Mouse (Mus musculus): ENCODE measurements around the gene Six5.

DNA sequence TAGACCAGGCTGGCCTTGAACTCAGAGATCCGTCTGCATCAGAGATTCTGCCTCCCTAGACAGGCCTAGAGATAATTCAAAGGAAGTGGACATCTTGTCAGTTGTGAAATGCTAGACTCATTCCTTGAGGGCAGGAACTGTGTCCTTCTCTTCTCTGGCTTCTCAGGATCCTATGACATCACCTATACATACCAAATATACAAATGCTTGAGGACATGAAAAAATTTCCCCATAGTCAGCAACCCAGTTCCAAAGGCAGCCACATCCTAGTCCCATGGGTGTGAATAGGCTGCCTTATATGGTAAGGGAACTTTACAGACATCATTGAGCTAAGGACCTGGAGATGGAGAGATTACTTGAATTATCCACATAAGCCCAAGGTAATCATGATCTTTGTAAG lies 15.2 kb downstream of the Six5 start:
- TF ChIP-seq CTCF (IDR thresholded peaks at IDR 0.05; ENCODE audit: borderline replicate concordance, insufficient read depth, low read length) (no peak), POLR2A (IDR thresholded peaks at IDR 0.05; ENCODE audit: low read depth, low read length) (no peak)
